Mouse (Mus musculus): Measurements from ENCODE around the gene Pak4.

DNA sequence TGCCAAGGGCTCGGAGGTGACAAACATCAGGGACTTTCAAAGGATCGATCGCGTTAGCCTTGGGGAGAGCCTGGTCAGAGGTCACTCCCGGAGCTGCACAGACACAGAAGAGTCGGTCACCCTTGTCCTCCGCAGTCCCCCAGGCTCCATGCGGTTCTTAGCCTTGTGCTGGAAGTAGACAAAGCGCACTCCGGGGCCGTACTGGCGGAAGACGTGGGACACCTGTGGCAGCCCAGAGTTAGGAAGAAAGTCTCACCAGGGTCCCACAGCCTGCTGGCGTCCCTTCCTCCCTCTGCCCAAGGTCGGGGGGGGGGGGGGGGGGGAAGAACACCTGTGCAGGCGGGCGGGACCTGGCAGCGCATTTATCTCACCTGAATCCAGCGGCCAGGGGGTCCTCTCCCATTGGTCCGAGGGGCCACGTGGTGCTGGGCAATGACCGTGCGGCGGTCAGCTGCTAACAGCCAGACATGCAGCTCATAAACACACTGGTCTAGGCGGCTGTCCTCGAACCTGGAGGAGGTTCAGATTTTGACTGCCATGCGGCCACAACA lies 53.9 kb downstream of the Pak4 start:
- no peak for TF ChIP-seq POLR2A (IDR thresholded peaks at IDR 0.05; ENCODE audit: borderline replicate concordance, control insufficient read depth, low read depth, low read length)
- no peak for TF ChIP-seq CTCF (IDR thresholded peaks at IDR 0.05; ENCODE audit: control insufficient read depth, insufficient read depth, low read length)

All from bone marrow, adult 2 months (tissue).